Mouse (Mus musculus) heart, embryonic 14.5 days (tissue): ENCODE data around the gene Apoc4. TPM values are rescaled to one million over a fixed set of nuclear protein-coding genes. Genes with fewer than 3 reads are reported as not detected.

Experiments
- ATAC-seq: fragments of 200-750 bp; cut with Nextera tagmentation; 2 replicates; pipeline ENCODE4 v1.8.0; 2017; ENCODE audit warnings: low read depth, moderate TSS enrichment; ENCODE audit not compliant: insufficient number of reproducible peaks, insufficient read depth, low FRiP score
- H3K27ac ChIP-seq, 2 experiments: fragments of 200-500 bp in 1 of 2; fragments of 300-500 bp in 1 of 2; sonication (generic) in 1 of 2; replicated peaks in 1 of 2; 2 replicates each; pipeline ENCODE4 v1.5.1; 2012 to 2014; ENCODE audit warnings: low read depth in 2 of 2, low read length in 2 of 2, control low read depth in 1 of 2, mild to moderate bottlenecking in 1 of 2, mixed read lengths in 1 of 2; ENCODE audit not compliant: control insufficient read depth in 1 of 2, insufficient read depth in 1 of 2
- H3K27me3 ChIP-seq: fragments of 300-500 bp; sonication (generic); 2 replicates; pipeline ENCODE4 v1.6.1; 2014; ENCODE audit warnings: mild to moderate bottlenecking, low read length, control low read depth; ENCODE audit not compliant: control insufficient read depth, insufficient read depth
- H3K36me3 ChIP-seq: fragments of 300-500 bp; sonication (generic); 2 replicates; pipeline ENCODE4 v1.6.1; 2014; ENCODE audit warnings: mild to moderate bottlenecking, control low read depth, low read length, mixed read lengths; ENCODE audit not compliant: control insufficient read depth, insufficient read depth
- H3K4me1 ChIP-seq, 2 experiments: fragments of 200-500 bp in 1 of 2; fragments of 300-500 bp in 1 of 2; sonication (generic) in 1 of 2; 2 replicates each; pipeline ENCODE4 v1.6.1; 2012 to 2014; ENCODE audit warnings: low read length in 2 of 2, control low read depth in 1 of 2, mixed read lengths in 1 of 2; ENCODE audit not compliant: control insufficient read depth in 2 of 2, insufficient read depth in 2 of 2
- H3K4me2 ChIP-seq: fragments of 300-500 bp; sonication (generic); 2 replicates; pipeline ENCODE4 v1.6.1; 2014; ENCODE audit warnings: mild to moderate bottlenecking, low read length
- H3K4me3 ChIP-seq, 2 experiments: fragments of 200-500 bp in 1 of 2; fragments of 300-500 bp in 1 of 2; sonication (generic) in 1 of 2; 2 replicates each; pipeline ENCODE4 v1.5.1; 2012 to 2014; ENCODE audit warnings: low read length in 2 of 2, mild to moderate bottlenecking in 2 of 2, control low read depth in 1 of 2, low read depth in 1 of 2, moderate library complexity in 1 of 2; ENCODE audit not compliant: control insufficient read depth in 1 of 2, insufficient read depth in 1 of 2
- H3K9ac ChIP-seq: fragments of 300-500 bp; sonication (generic); 2 replicates; pipeline ENCODE4 v1.6.1; 2014; ENCODE audit warnings: mild to moderate bottlenecking, low read length
- H3K9me3 ChIP-seq: fragments of 300-500 bp; sonication (generic); 2 replicates; pipeline ENCODE4 v1.6.1; 2016; ENCODE audit warnings: low read length, control low read depth; ENCODE audit not compliant: control insufficient read depth
- WGBS: fragments of 180-500 bp; shearing (Covaris S2); extraction: QIAGEN DNeasy Blood & Tissue Kit; methylation state at CpG from one replicate; pipeline ENCODE4 v1.1.7; 2014; 5-methylcytosine and 5-hydroxymethylcytosine counted together
- polyA plus RNA-seq: library from polyadenylated mRNA; unstranded; fragments of >200 nt; fragmentation: Nextera tagmentation; extraction: Ambion mirVana; gene quantifications from 2 replicates; pipeline ENCODE4 v1.2.1, GENCODE M21; 2014

Apoc4 gene
- polyA plus RNA-seq, 1 experiment from 2014 or later: 0.31 TPM

GRCm38 (mm10) chr7:19664455-19664954 lies 16.8 kb downstream of the Apoc4 start:
- peaks cover 15 to 32% of the 10 kb centered on the region in 2 experiments for H3K4me1 ChIP-seq
- H3K27ac ChIP-seq: peak overlapping the region in 1 of 2 experiments; percentile 93; a peak in 2 of 4 replicates
- H3K9ac ChIP-seq: peak overlapping the region; percentile 100
- no peaks in the 10 kb centered on the region for H3K27me3 ChIP-seq
- H3K4me2 ChIP-seq: peak overlapping the region; percentile 91
- peak overlapping the region; percentile 75 to 100 for H3K4me3 ChIP-seq
- ATAC-seq: peak; percentile 23
- no peaks in the 10 kb centered on the region for H3K9me3 ChIP-seq
- H3K36me3 ChIP-seq: peaks cover 21% of the 10 kb centered on the region
- whole genome bisulfite sequencing: under 1% methylated on average over 32 of the region's 37 CpGs

- Histone ChIP-seq H3K27ac (no peak overlapping the region), H3K4me1 (peaks cover 11 to 28% of the 10 kb centered on the region in 2 experiments), H3K9me3 (no peaks in the 10 kb centered on the region), H3K36me3 (peaks cover 21% of the 10 kb centered on the region), H3K27me3 (no peaks in the 10 kb centered on the region), H3K9ac (peak overlapping the region; percentile 100), H3K4me2 (peak overlapping the region; percentile 91), H3K4me3 (peak overlapping the region; percentile 75 to 100)
- no peak for ATAC-seq
- 14% methylated on average over 8 of the region's 8 CpGs for WGBS
These were observed 17.3 kb downstream of the Apoc4 start for GRCm38 (mm10) chr7:19663940-19664339.

GRCm38 (mm10) chr7:19652614-19653013 lies 28.7 kb downstream of the Apoc4 start:
- Histone ChIP-seq H3K4me2 (no peak overlapping the region), H3K27ac (0 out of 4 replicates have a peak overlapping the region, but pooled peaks of 1 of the 2 experiments have one; percentile 17), H3K4me3 (no peak overlapping the region), H3K36me3 (peaks cover 83% of the 10 kb centered on the region), H3K9me3 (no peaks in the 10 kb centered on the region), H3K4me1 (0 out of 4 replicates have a peak, but pooled peaks cover 0 to 4% of the 10 kb centered on the region in 2 experiments), H3K9ac (no peak overlapping the region), H3K27me3 (no peaks in the 10 kb centered on the region)
- 51% methylated on average over 2 of the region's 2 CpGs for WGBS
- no peak for ATAC-seq

GRCm38 (mm10) chr7:19651063-19651786 lies 30.1 kb downstream of the Apoc4 start:
- H3K27ac ChIP-seq: no peak overlapping the region
- peaks cover 85% of the 10 kb centered on the region for H3K36me3 ChIP-seq
- no peak overlapping the region for H3K9ac ChIP-seq
- WGBS: 80% methylated on average over 6 of the region's 6 CpGs
- H3K9me3 ChIP-seq: no peaks in the 10 kb centered on the region
- H3K4me3 ChIP-seq: no peak overlapping the region
- no peaks in the 10 kb centered on the region for H3K27me3 ChIP-seq
- ATAC-seq: no peak
- H3K4me1 ChIP-seq: 0 out of 4 replicates have a peak, but pooled peaks cover 0 to 4% of the 10 kb centered on the region in 2 experiments
- H3K4me2 ChIP-seq: no peak overlapping the region

GRCm38 (mm10) chr7:19641223-19641622 lies 40.1 kb downstream of the Apoc4 start:
- peaks cover 100% of the 10 kb centered on the region for H3K36me3 ChIP-seq

GRCm38 (mm10) chr7:19635074-19635827 lies 46.0 kb downstream of the Apoc4 start:
- H3K4me1 ChIP-seq: peaks cover 0 to 5% of the 10 kb centered on the region in 2 experiments; a peak in 1 of 4 replicates
- H3K4me2 ChIP-seq: no peak overlapping the region
- no peak for ATAC-seq
- no peaks in the 10 kb centered on the region for H3K27me3 ChIP-seq
- no peak overlapping the region for H3K9ac ChIP-seq
- 82% methylated on average over 11 of the region's 11 CpGs for WGBS
- H3K27ac ChIP-seq: no peak overlapping the region
- H3K9me3 ChIP-seq: no peaks in the 10 kb centered on the region
- no peak overlapping the region for H3K4me3 ChIP-seq
- H3K36me3 ChIP-seq: peaks cover 85% of the 10 kb centered on the region

More at GRCm38 (mm10) chr7:19641223-19641622, 40.1 kb downstream of the Apoc4 start:
- no peak for ATAC-seq
- WGBS: 86% methylated on average over 4 of the region's 4 CpGs
- Histone ChIP-seq H3K4me1 (peaks cover 0 to 4% of the 10 kb centered on the region in 2 experiments; a peak in 1 of 4 replicates), H3K27ac (no peak overlapping the region), H3K9me3 (no peaks in the 10 kb centered on the region), H3K27me3 (no peaks in the 10 kb centered on the region), H3K4me3 (no peak overlapping the region), H3K9ac (no peak overlapping the region), H3K4me2 (no peak overlapping the region)

GRCm38 (mm10) chr7:19634591-19634990 lies 46.7 kb downstream of the Apoc4 start:
- H3K9ac ChIP-seq: no peak overlapping the region
- peaks cover 0 to 5% of the 10 kb centered on the region in 2 experiments; a peak in 1 of 4 replicates for H3K4me1 ChIP-seq
- H3K27me3 ChIP-seq: no peaks in the 10 kb centered on the region
- ATAC-seq: no peak
- H3K4me2 ChIP-seq: no peak overlapping the region
- 88% methylated on average over 2 of the region's 2 CpGs for WGBS
- no peaks in the 10 kb centered on the region for H3K9me3 ChIP-seq
- peaks cover 78% of the 10 kb centered on the region for H3K36me3 ChIP-seq
- H3K4me3 ChIP-seq: no peak overlapping the region
- H3K27ac ChIP-seq: no peak overlapping the region
